In the genomic region with DNA sequence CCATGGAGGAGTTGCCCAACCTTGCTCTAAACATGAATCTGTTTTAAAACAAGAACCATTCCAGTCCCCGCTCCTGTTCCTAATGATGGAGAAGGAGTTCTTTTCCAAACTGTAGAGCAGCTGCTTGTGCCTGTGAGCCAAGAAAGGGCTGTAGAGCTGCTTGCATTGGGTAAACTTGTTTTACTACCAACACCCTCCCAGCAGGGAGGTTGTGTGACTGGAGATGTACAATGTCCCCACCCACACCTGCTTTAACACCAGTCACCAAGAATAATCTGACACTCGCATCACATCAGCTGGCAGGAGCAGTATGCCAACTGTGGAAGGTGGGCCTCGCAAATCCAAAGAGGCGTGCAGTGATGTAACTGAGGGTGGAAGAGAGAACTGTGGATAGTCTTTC, we compare ENCODE assay signal across 19 mouse cellular contexts. TPM values are rescaled to one million over a fixed set of nuclear protein-coding genes. Genes with fewer than 3 reads are reported as not detected.
DNase-seq lines count a peak whose midpoint lies in the region; TF ChIP-seq lines count a peak whose summit lies in the region.
"Had no signal": no experiment of that assay in that cellular context is flagged by ENCODE, and none has a peak within 500 bp of the region (broad histone marks: within the 10 kb centered on the region; RNA-seq: fewer than 3 reads in every experiment).

No protein-coding gene starts in this region.

- peaks cover 20% of the 10 kb centered on the region for H3K4me1 ChIP-seq in bone marrow macrophage, adult 2 months (ENCODE audit: control insufficient read depth, insufficient read depth, low read length)
- H3K4me1 ChIP-seq: forebrain, embryonic 13.5 days; heart, embryonic 15.5 days; intestine, embryonic 15.5 days; kidney, embryonic 15.5 days had no signal

- peak overlapping the region; percentile 30 for H3K27ac ChIP-seq in bone marrow macrophage, adult 2 months (ENCODE audit: insufficient read depth, low read depth, low read length)
- H3K27ac ChIP-seq: forebrain, embryonic 13.5 days; heart, embryonic 15.5 days; intestine, embryonic 15.5 days; kidney, embryonic 15.5 days; stomach, postnatal 0 days had no signal

- H3K4me3 ChIP-seq in bone marrow macrophage, adult 2 months (ENCODE audit: insufficient read depth, low read length) = no peak overlapping the region
- H3K4me3 ChIP-seq: forebrain, embryonic 13.5 days; heart, embryonic 15.5 days; intestine, embryonic 15.5 days; kidney, embryonic 15.5 days had no signal

- no peak for TF ChIP-seq POLR2A in bone marrow macrophage, adult 2 months (IDR thresholded peaks at IDR 0.05; ENCODE audit: borderline replicate concordance, low read depth, low read length)

- intact Hi-C loops in heart, postnatal 10 days (cut with DNase I) = no loop called here

- TF ChIP-seq CTCF in bone marrow macrophage, adult 2 months (IDR thresholded peaks at IDR 0.05; ENCODE audit: low read depth, low read length) = no peak

- peak; percentile 76 for DNase-seq in heart, adult 11 months
- no peak for DNase-seq in heart, postnatal 10 days
- peak; percentile 6 to 16 for DNase-seq in layer of hippocampus, postnatal 10 days (ENCODE audit: low spot score in 2 of 2)
- peak; percentile 23 for DNase-seq in naive thymus-derived CD4-positive, alpha-beta T cell, adult 2 months (ENCODE audit: low read depth)
- DNase-seq in adrenal gland, adult 18-20 months (ENCODE audit: low spot score in 2 of 2) = no peak
- DNase-seq in thymus, postnatal 25 days = no peak
- no peak for DNase-seq in Muller cell, postnatal 12 days (ENCODE audit: inconsistent ontology term)
- DNase-seq: adrenal gland, adult 8-10 months; cerebellum, adult 18-20 months; cerebellum, postnatal 36 days; liver; lung, adult 18-20 months; thymus, postnatal 14 days had no signal

RNA-seq across cellular contexts. Expression of a gene that starts 34.5 kb away (rescaled TPM):
- total RNA-seq in heart, postnatal 10 days (2021) = 10 to 100 TPM; 62.3 to 67.1 TPM
- polyA plus RNA-seq in bone marrow macrophage, adult 2 months (2012; ENCODE audit: insufficient read depth, insufficient read length, missing spikeins) = 21.5 and 25.5 TPM in 2 replicates
- total RNA-seq in layer of hippocampus, postnatal 10 days (2021) = 1 to 10 TPM; 7.9 TPM
- total RNA-seq in adrenal gland, adult 18-20 months (2021) = 10 to 100 TPM; 29.0 to 63.0 TPM

Comparison
In these comparisons a context has a peak if more than half of its experiments do, and no peak if none do; other contexts are left out.
1. DNase-seq: peak in heart, adult 11 months (single experiment), layer of hippocampus, postnatal 10 days (2 of 2) and naive thymus-derived CD4-positive, alpha-beta T cell, adult 2 months (single experiment); none in heart, postnatal 10 days (0 of 2), adrenal gland, adult 18-20 months (0 of 2), thymus, postnatal 25 days (single experiment) and Muller cell, postnatal 12 days (single experiment).